Comparison of ENCODE assay signal across 22 mouse cellular contexts in the genomic region with DNA sequence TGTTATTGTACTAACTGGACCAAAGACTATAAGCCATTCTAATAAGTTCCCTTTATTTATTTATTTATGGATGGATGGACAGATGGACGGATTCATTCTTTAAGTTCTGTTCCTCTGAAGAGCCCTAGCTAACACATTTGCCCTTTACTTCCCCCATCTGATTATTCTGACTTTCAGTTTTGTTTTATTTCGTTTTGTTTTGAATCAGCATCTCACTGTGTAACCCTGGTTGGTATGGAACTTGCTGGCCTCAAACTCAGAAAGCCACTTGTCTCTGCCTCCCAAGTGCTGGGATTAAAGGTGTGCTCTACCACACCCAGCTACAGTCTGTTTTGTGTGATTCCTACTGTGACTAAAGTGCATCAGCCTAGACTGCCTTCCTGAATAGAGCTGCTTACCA.
"Had no signal": no experiment of that assay in that cellular context is flagged by ENCODE, and none has a peak within 500 bp of the region (broad histone marks: within the 10 kb centered on the region; RNA-seq: fewer than 3 reads in every experiment).

No protein-coding gene starts in this region.

- H3K4me3 ChIP-seq: limb, embryonic 10.5 days; limb, embryonic 13.5 days; midbrain, embryonic 12.5 days; midbrain, embryonic 15.5 days; neural tube, embryonic 12.5 days; neural tube, embryonic 15.5 days; stomach, embryonic 15.5 days had no signal

- H3K27ac ChIP-seq: limb, embryonic 10.5 days; limb, embryonic 13.5 days; liver, embryonic 14.5 days; macrophage; midbrain, embryonic 12.5 days; midbrain, embryonic 15.5 days; neural tube, embryonic 12.5 days; neural tube, embryonic 15.5 days; stomach, embryonic 15.5 days had no signal

- H3K9me3 ChIP-seq: limb, embryonic 10.5 days; limb, embryonic 13.5 days; midbrain, embryonic 12.5 days; midbrain, embryonic 15.5 days; neural tube, embryonic 12.5 days; neural tube, embryonic 15.5 days; stomach, embryonic 15.5 days had no signal

- ATAC-seq: liver, postnatal 0 days; lung, postnatal 0 days; midbrain, embryonic 15.5 days had no signal

- H3K4me1 ChIP-seq: limb, embryonic 10.5 days; limb, embryonic 13.5 days; midbrain, embryonic 12.5 days; midbrain, embryonic 15.5 days; neural tube, embryonic 12.5 days; neural tube, embryonic 15.5 days; stomach, embryonic 15.5 days had no signal

- H3K9ac ChIP-seq: limb, embryonic 13.5 days; liver, embryonic 14.5 days; liver, postnatal 0 days; lung, embryonic 14.5 days; midbrain, embryonic 12.5 days; midbrain, embryonic 15.5 days; neural tube, embryonic 12.5 days; neural tube, embryonic 15.5 days; stomach, embryonic 15.5 days had no signal

- H3K36me3 ChIP-seq: midbrain, embryonic 15.5 days; stomach, embryonic 15.5 days had no signal

- H3K27me3 ChIP-seq: limb, embryonic 13.5 days; midbrain, embryonic 12.5 days; midbrain, embryonic 15.5 days; neural tube, embryonic 12.5 days; neural tube, embryonic 15.5 days; stomach, embryonic 15.5 days had no signal

- DNase-seq: kidney, adult 18-20 months; kidney, adult 9 months; kidney, postnatal 14 days; kidney, postnatal 4 days; liver; liver, postnatal 0 days; lung, embryonic 14.5 days; right cerebral cortex, adult 18-20 months; right cerebral cortex, postnatal 14 days; right cerebral cortex, postnatal 4 days; thymus, adult 18-20 months; thymus, postnatal 14 days had no signal

- H3K4me2 ChIP-seq: limb, embryonic 13.5 days; lung, embryonic 14.5 days; midbrain, embryonic 12.5 days; midbrain, embryonic 15.5 days; neural tube, embryonic 12.5 days; neural tube, embryonic 15.5 days; stomach, embryonic 15.5 days had no signal
